Mouse (Mus musculus): Measurements from ENCODE around the gene Car5a.

Car5a gene

DNA sequence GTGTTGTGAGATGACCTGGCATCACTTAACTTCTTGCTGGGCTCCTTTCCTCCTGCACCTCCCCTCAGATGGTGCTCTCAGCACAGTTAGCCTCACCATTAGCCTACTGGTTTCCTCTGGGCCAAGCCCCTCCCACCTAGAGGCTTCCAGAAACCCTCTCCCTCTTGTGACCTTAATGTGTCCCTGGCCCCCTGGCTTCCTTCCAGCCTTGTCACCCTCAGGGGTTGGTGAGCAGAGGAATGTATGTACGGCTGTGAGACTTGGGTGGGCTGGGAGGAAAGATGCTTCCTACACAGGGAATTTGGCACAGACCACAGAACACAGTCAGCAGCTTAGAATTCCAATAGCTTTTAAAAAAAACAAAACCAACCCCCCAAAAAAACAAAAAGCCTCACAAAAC is 63.9 kb downstream of the Car5a start:
- H3K27me3 ChIP-seq (ENCODE audit: insufficient read depth, low read length): no peaks in the 10 kb centered on the region
- H3K4me1 ChIP-seq (replicated peaks; ENCODE audit: low read depth, low read length): peaks cover 84% of the 10 kb centered on the region
- no peak overlapping the region; the same call in 1 of the 2 replicates for H3K4me3 ChIP-seq (replicated peaks; ENCODE audit: low read length)
- no peaks in the 10 kb centered on the region for H3K9me3 ChIP-seq (ENCODE audit: low read length)
- peaks cover 75% of the 10 kb centered on the region for H3K36me3 ChIP-seq (ENCODE audit: insufficient read depth, low read length)
- no peak for TF ChIP-seq POU5F1 (IDR thresholded peaks at IDR 0.05; ENCODE audit: borderline replicate concordance, low read length)
- TF ChIP-seq NANOG (IDR thresholded peaks at IDR 0.05; ENCODE audit: borderline replicate concordance, low read length): no peak
- no peak for TF ChIP-seq CTCF (conservative IDR thresholded peaks at IDR 0.05; ENCODE audit: low read length)

DNA sequence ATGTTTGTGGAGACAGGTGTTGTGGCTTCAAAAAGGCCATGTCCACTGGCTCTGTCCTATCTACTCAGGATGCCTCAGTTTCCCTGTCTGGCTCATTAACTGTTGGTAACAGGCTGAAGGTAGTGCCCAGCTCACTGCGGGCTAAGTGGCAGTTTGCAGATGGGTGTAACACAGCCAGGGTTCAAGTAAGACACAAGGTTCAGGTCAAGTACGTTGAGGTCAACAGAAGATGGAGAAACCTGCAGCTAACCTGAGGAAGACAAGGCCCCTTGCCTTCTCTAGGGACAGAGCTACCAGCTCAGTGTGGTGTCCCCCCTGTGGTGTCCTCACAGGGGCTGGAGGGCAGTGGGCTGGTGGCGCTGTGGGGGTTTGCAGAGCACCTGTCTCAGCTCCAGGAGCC is 65.0 kb downstream of the Car5a start:
- no peak overlapping the region for H3K4me3 ChIP-seq (replicated peaks; ENCODE audit: low read length)
- H3K36me3 ChIP-seq (ENCODE audit: insufficient read depth, low read length): peaks cover 64% of the 10 kb centered on the region
- H3K4me1 ChIP-seq (replicated peaks; ENCODE audit: low read depth, low read length): peaks cover 84% of the 10 kb centered on the region
- H3K9me3 ChIP-seq (ENCODE audit: low read length): no peaks in the 10 kb centered on the region
- TF ChIP-seq NANOG (IDR thresholded peaks at IDR 0.05; ENCODE audit: borderline replicate concordance, low read length): no peak
- no peak for TF ChIP-seq CTCF (conservative IDR thresholded peaks at IDR 0.05; ENCODE audit: low read length)
- no peak for TF ChIP-seq POU5F1 (IDR thresholded peaks at IDR 0.05; ENCODE audit: borderline replicate concordance, low read length)
- H3K27me3 ChIP-seq (ENCODE audit: insufficient read depth, low read length): no peaks in the 10 kb centered on the region

DNA sequence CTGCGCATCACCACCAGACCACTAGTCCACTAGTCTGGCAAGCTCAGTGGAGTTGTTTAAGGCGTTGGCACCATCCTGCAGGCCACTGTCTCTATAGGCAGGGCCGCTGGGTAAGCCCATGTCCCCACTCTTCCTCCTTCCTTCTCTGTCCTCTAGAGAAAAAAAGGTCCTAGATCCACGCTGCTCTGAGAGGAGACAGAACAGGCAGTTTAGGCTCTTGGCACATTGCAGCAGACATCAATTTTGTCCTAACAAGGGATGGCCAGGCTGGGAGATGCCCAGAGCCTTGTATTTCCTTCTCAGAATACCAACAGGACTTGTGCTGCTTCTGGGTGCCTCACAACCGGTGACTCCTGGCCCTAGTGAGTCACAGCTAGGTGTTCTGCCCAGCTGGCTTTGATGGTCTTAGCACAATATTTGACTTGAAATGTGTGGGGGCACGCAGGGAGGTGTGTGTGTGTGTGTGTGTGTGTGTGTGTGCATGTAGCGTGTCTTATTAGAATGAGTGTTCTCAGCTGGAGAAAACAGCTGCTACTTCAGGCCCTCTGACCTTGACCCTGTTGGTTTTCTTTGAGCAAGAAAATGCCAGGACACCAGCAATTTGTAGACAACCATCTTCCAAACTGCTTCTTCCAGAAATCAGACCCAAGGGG is 66.8 kb downstream of the Car5a start:
- no peaks in the 10 kb centered on the region for H3K27me3 ChIP-seq (ENCODE audit: insufficient read depth, low read length)
- peaks cover 46% of the 10 kb centered on the region for H3K36me3 ChIP-seq (ENCODE audit: insufficient read depth, low read length)
- H3K4me3 ChIP-seq (replicated peaks; ENCODE audit: low read length): no peak overlapping the region
- peaks cover 82% of the 10 kb centered on the region for H3K4me1 ChIP-seq (replicated peaks; ENCODE audit: low read depth, low read length)
- H3K9me3 ChIP-seq (ENCODE audit: low read length): no peaks in the 10 kb centered on the region
- TF ChIP-seq POU5F1 (IDR thresholded peaks at IDR 0.05; ENCODE audit: borderline replicate concordance, low read length): no peak
- no peak for TF ChIP-seq CTCF (conservative IDR thresholded peaks at IDR 0.05; ENCODE audit: low read length)
- TF ChIP-seq NANOG (IDR thresholded peaks at IDR 0.05; ENCODE audit: borderline replicate concordance, low read length): no peak

DNA sequence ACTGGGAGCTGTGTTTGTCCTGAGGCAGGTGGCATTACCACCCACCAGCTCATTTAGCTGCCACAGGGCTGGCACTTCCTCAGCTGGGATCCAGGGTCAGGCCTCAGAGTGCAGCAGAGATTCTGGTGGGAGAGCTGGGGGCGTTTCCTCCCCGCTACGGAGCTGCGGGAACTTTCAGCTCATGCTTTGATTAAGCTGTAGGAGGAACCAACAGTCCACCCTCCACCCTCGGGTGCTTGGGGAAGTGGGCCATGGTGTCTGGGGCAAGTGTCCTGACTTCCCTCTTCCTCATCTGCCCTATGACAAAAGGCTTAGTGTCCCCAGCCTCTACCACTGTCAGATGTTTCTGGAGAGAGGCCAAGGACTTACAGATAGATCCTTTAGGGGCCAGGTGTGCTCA is 67.5 kb downstream of the Car5a start:
- H3K4me1 ChIP-seq (replicated peaks; ENCODE audit: low read depth, low read length): peaks cover 81% of the 10 kb centered on the region
- peaks cover 39% of the 10 kb centered on the region for H3K36me3 ChIP-seq (ENCODE audit: insufficient read depth, low read length)
- no peaks in the 10 kb centered on the region for H3K9me3 ChIP-seq (ENCODE audit: low read length)
- TF ChIP-seq CTCF (conservative IDR thresholded peaks at IDR 0.05; ENCODE audit: low read length): no peak
- no peak for TF ChIP-seq NANOG (IDR thresholded peaks at IDR 0.05; ENCODE audit: borderline replicate concordance, low read length)
- TF ChIP-seq POU5F1 (IDR thresholded peaks at IDR 0.05; ENCODE audit: borderline replicate concordance, low read length): no peak
- no peaks in the 10 kb centered on the region for H3K27me3 ChIP-seq (ENCODE audit: insufficient read depth, low read length)
- no peak overlapping the region for H3K4me3 ChIP-seq (replicated peaks; ENCODE audit: low read length)

DNA sequence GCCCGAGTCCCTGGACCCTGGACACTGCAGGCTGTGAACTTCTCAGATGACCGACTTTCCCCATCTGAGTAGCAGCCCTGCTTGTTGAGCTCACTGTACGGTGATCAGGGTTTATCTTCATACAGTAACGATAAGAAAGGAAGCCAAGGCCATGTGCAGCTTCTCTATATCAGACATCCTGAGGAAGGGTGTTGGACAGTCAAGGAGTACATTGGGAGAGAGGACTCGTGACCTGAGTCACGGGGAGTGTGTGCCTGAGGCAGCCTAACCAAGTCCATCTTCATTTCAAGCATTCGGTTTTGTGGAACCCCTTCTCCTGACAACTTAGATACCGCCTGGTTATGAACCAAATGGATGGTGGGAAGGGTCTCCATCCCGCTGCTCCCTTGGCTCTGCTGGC is 69.2 kb downstream of the Car5a start:
- H3K4me3 ChIP-seq (replicated peaks; ENCODE audit: low read length): 0 out of 2 replicates have a peak overlapping the region, but pooled peaks have one; percentile 3
- H3K4me1 ChIP-seq (replicated peaks; ENCODE audit: low read depth, low read length): peaks cover 74% of the 10 kb centered on the region
- no peaks in the 10 kb centered on the region for H3K27me3 ChIP-seq (ENCODE audit: insufficient read depth, low read length)
- H3K9me3 ChIP-seq (ENCODE audit: low read length): no peaks in the 10 kb centered on the region
- TF ChIP-seq NANOG (IDR thresholded peaks at IDR 0.05; ENCODE audit: borderline replicate concordance, low read length): no peak
- no peak for TF ChIP-seq CTCF (conservative IDR thresholded peaks at IDR 0.05; ENCODE audit: low read length)
- TF ChIP-seq POU5F1 (IDR thresholded peaks at IDR 0.05; ENCODE audit: borderline replicate concordance, low read length): no peak
- H3K36me3 ChIP-seq (ENCODE audit: insufficient read depth, low read length): peaks cover 22% of the 10 kb centered on the region

DNA sequence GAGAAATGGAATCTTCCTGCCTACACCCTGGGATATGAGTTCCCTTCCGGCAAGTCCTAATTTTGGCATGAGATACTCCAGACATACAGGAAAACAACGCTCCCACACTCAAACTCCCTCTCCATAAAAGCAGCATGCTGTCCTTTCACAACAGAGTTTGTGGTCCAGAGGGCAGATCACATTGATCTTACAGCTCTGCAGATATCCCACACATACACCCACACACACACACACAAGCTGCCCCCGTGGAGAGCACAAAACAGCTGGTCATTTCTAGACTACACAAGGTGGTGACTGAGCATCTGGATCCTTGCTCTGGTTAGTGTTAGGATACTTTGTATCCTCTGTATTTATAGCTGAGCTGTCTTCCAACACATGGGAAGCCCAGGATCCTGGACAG is 69.7 kb downstream of the Car5a start:
- TF ChIP-seq CTCF (conservative IDR thresholded peaks at IDR 0.05; ENCODE audit: low read length) (no peak), POU5F1 (IDR thresholded peaks at IDR 0.05; ENCODE audit: borderline replicate concordance, low read length) (no peak)
- H3K27me3 ChIP-seq (ENCODE audit: insufficient read depth, low read length): no peaks in the 10 kb centered on the region
- no peaks in the 10 kb centered on the region for H3K9me3 ChIP-seq (ENCODE audit: low read length)
- peaks cover 70% of the 10 kb centered on the region for H3K4me1 ChIP-seq (replicated peaks; ENCODE audit: low read depth, low read length)
- H3K4me3 ChIP-seq (replicated peaks; ENCODE audit: low read length): no peak overlapping the region
- H3K36me3 ChIP-seq (ENCODE audit: insufficient read depth, low read length): peaks cover 17% of the 10 kb centered on the region

DNA sequence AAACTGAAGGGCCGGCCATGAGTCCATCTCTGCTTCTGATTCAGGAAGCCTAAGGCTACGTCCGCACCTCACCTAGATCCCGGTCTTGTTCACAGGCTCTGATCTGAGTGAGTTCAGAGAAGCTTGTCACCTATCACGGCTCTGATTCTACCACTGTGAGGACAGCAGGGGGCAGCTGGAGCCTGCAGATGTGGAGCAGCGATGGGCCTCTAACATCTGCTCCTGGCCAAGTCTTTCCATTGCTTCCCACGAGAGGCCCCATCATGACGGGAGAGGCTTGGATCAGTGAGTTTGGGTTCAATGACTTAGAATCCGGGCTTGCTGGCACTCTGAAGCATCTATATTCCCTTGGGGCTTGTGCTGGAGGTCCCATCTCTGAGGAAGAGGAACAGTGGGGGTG is 70.7 kb downstream of the Car5a start:
- 0 out of 2 replicates have a peak, but pooled peaks cover 9% of the 10 kb centered on the region for H3K36me3 ChIP-seq (ENCODE audit: insufficient read depth, low read length)
- H3K9me3 ChIP-seq (ENCODE audit: low read length): no peaks in the 10 kb centered on the region
- TF ChIP-seq NANOG (IDR thresholded peaks at IDR 0.05; ENCODE audit: borderline replicate concordance, low read length): no peak
- no peak for TF ChIP-seq POU5F1 (IDR thresholded peaks at IDR 0.05; ENCODE audit: borderline replicate concordance, low read length)
- TF ChIP-seq CTCF (conservative IDR thresholded peaks at IDR 0.05; ENCODE audit: low read length): no peak
- no peak overlapping the region for H3K4me3 ChIP-seq (replicated peaks; ENCODE audit: low read length)
- H3K27me3 ChIP-seq (ENCODE audit: insufficient read depth, low read length): no peaks in the 10 kb centered on the region
- peaks cover 60% of the 10 kb centered on the region for H3K4me1 ChIP-seq (replicated peaks; ENCODE audit: low read depth, low read length)

DNA sequence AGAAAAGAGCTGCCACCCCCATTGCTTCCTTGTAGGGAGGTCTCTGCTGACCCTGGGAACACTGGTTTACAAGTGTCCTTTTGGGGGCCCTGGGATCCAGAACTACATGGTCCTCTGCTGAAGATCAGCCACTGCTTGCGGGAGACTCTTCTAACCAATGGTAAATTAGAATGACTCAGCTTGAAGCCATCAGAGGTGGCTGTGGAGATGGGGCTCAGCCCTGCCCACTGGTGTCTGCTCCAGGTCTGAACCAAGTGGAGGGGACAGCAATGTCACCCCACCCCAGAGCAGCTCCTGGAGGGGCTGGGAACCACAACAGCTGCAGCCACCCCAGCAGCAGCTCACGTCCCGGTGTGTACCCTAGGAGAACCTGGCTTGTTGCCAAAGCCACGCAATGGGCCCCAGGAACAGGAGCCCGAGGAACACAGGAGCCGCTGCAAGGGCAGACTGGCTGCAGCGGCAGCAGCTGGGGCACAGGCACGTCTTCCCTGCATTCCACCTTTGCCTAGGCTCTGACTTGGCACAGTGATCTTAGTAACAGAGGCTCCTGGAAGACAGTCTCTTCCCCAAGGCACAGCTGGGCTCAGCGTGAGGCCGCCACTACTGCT is 72.8 kb downstream of the Car5a start:
- Histone ChIP-seq H3K27me3 (ENCODE audit: insufficient read depth, low read length) (no peaks in the 10 kb centered on the region), H3K9me3 (ENCODE audit: low read length) (no peaks in the 10 kb centered on the region)

More for the DNA sequence above, 72.8 kb downstream of the Car5a start:
- H3K36me3 ChIP-seq (ENCODE audit: insufficient read depth, low read length): 0 out of 2 replicates have a peak, but pooled peaks cover under 1% of the 10 kb centered on the region
- H3K4me1 ChIP-seq (replicated peaks; ENCODE audit: low read depth, low read length): peaks cover 56% of the 10 kb centered on the region
- H3K4me3 ChIP-seq (replicated peaks; ENCODE audit: low read length): 0 out of 2 replicates have a peak overlapping the region, but pooled peaks have one; percentile 4
- TF ChIP-seq POU5F1 (IDR thresholded peaks at IDR 0.05; ENCODE audit: borderline replicate concordance, low read length): no peak
- TF ChIP-seq CTCF (conservative IDR thresholded peaks at IDR 0.05; ENCODE audit: low read length): no peak
- TF ChIP-seq NANOG (IDR thresholded peaks at IDR 0.05; ENCODE audit: borderline replicate concordance, low read length): no peak

Measured in E14TG2a.4 (cell line).